Mouse (Mus musculus) brain, embryonic 14.5 days (tissue): ENCODE results near the gene Hdgfl2. TPM values are rescaled to one million over a fixed set of nuclear protein-coding genes. Genes with fewer than 3 reads are reported as not detected.

Source experiments
- DNase-seq: peaks from one replicate; pipeline ENCODE4 v3.0.0-alpha.2; 2011; ENCODE audit warnings: low read depth
- CTCF ChIP-seq: fragments of 200-500 bp; IDR thresholded peaks from 2 replicates; pipeline ENCODE4 v1.5.1; 2012; ENCODE audit warnings: inconsistent platforms, mild to moderate bottlenecking, moderate library complexity, borderline replicate concordance; ENCODE audit not compliant: insufficient read depth, insufficient read length; ENCODE audit errors: extremely low read depth
- POLR2A ChIP-seq: fragments of 200-500 bp; IDR thresholded peaks from 2 replicates; pipeline ENCODE4 v1.6.1; 2012; ENCODE audit warnings: mild to moderate bottlenecking, inconsistent platforms, borderline replicate concordance; ENCODE audit not compliant: poor library complexity, insufficient read depth, insufficient read length, severe bottlenecking; ENCODE audit errors: extremely low read depth
- polyA plus RNA-seq: library from polyadenylated mRNA; depleted of rRNA; stranded (reverse); fragments of >200 nt; gene quantifications from 2 replicates; pipeline ENCODE4 v1.2.3, GENCODE M21; 2012

The Hdgfl2 gene
- polyA plus RNA-seq, 1 experiment = 129 TPM

DNA sequence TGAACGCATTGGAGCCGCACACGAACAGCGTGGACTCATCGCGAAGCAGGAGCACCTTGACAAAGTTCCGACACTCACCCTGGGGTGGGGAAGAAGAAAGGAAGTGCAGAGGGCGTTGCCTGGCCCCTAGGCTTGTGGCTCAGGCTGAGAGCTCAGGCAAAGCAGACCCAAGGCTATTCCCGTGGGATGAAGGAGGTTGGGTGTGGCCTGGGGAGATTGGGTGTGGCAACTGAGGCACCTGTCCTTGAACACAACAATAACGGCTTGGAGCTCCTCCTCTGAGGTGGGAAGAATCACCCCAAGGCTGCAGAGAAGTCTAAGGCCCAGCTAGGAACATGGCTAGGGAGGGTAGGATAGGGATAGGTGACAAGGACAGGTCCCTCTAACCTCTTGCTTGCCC lies 51.7 kb downstream of the Hdgfl2 start:
- TF ChIP-seq POLR2A (no peak), CTCF (no peak)

GRCm38 (mm10) chr17:56131814-56132213 lies 52.4 kb downstream of the Hdgfl2 start:
- DNase-seq = peak; percentile 64
- peak; percentile 81 for TF ChIP-seq CTCF
- no peak for TF ChIP-seq POLR2A

More for the DNA sequence above, 51.7 kb downstream of the Hdgfl2 start:
- no peak for DNase-seq

GRCm38 (mm10) chr17:56132661-56133060 lies 53.2 kb downstream of the Hdgfl2 start:
- peak; percentile 47 for DNase-seq
- TF ChIP-seq POLR2A (no peak), CTCF (peak; percentile 92)

DNA sequence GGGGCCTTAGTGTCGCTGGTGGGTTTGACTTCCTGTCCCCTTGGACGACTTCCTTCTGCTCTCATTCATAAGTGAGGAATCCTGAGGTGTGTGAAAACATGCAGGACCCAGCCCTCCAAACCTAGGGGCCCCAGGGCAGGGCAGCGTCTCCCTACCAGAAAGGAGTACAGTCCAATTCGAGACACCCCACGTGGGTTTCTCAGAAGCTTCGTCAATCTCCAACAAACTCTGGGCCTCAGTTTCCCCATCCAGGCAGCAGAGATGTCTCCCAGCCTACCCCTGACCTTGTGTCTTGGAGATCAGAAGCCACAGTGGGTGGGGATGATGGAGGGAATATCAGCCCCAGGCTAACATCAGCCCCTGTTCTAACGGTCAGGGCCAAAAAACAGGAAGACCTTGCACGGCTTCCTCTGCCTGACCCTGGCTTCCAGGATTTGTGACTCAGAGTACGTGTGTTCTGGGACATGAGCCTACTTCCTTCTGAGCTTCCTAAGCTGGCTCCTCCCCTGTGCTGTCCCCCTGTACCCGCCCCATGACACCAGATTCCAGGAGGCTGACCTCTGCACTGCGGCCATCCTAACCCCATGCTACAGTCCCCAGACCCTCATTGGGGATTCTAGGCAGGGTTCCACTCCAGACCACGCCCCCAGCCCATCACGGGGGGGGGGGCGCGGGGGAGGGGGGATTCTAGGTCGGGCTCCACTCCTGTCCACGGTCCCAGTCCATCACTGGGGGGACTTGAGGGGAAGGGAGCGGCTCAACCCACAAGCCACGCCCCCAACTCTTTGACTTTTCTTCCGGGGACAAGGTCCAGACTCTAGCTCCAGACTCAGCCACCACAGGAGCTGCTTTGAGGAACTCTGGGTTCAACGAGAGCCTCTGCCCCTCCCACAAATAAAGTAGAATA lies 54.3 kb downstream of the Hdgfl2 start:
- DNase-seq = no peak

GRCm38 (mm10) chr17:56134463-56134971 lies 55.1 kb downstream of the Hdgfl2 start:
- DNase-seq = no peak
- TF ChIP-seq CTCF = peak; percentile 75
- TF ChIP-seq POLR2A = no peak

More for the DNA sequence above, 54.3 kb downstream of the Hdgfl2 start:
- TF ChIP-seq CTCF (no peak), POLR2A (no peak)

DNA sequence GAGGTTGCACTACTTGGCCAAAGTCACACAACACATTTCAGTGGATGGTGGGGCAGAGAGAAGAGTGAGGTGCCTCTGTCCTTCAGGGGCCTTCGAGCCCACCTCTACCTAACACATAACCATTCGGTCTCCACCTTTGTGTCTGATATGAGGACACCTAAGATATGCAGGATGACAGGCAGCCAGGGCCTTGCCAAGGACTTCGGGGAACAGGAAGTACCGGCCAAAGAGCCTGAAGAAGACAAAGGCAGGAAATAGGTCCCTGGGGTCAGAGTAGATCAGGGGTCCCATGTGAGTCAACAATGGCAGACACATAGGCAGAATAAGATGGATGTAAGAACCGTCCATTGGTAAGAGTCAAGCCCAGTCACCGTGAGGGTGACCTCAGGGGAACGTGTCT lies 57.1 kb downstream of the Hdgfl2 start:
- no peak for TF ChIP-seq POLR2A
- no peak for TF ChIP-seq CTCF

DNA sequence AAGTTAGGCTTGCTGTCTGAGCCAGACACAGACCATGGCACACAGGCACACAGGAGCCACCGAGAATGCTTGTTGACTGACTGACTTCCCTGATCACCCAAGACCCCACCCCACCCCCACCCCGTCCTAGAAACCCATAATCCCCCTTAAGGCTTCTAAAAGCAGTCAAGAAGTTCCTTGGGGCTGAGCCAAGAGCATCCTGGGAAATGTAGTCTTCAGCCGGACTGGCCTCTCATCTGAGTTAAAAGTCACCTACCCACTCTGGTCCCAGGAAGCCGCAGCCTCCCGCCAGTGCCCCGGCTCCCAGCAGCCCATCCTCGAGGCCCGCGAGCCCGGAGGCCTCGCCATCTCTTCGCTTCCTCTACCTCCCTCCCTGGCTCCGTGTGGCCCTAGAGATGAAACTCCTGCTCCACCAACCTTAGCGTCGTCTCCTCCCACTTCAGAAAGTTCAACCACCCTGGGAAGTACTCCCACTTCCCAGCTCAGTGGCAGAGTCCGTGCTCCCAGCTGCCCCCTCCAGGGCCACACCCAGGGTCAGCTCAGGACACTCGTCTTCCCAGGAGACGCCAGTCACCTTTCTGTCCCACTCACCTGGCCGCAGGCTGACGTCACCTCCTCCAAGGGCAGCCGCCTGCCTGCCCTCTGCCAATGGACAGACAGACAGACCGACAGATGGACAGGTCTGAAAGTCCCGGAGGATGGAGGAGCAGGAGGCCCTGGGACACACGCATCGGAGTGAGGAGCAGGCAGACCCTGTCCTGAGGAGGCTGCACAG lies 58.6 kb downstream of the Hdgfl2 start:
- TF ChIP-seq POLR2A (no peak), CTCF (no peak)
- DNase-seq = no peak

More for the DNA sequence above, 57.1 kb downstream of the Hdgfl2 start:
- DNase-seq = no peak

DNA sequence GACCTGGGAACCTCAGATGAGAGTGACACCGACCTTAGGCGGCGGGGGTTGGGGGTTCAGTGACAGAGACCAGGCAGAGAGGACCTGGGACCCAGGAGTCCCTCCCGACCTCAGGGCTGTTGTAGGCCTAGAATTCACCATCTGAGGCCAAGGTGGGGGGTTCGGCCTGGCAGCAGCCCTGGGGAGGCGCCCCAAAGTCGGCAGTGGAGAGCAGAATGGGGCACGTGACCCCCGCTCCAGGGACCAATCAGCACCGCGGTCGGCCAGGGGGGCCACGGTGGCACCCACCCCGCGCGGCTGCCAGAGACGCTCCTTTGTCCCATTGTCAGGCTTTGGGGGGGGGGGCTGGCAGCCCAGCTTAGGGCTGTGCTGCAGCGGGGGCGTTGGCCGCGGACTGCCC lies 59.9 kb downstream of the Hdgfl2 start:
- peak; percentile 44 for DNase-seq

DNA sequence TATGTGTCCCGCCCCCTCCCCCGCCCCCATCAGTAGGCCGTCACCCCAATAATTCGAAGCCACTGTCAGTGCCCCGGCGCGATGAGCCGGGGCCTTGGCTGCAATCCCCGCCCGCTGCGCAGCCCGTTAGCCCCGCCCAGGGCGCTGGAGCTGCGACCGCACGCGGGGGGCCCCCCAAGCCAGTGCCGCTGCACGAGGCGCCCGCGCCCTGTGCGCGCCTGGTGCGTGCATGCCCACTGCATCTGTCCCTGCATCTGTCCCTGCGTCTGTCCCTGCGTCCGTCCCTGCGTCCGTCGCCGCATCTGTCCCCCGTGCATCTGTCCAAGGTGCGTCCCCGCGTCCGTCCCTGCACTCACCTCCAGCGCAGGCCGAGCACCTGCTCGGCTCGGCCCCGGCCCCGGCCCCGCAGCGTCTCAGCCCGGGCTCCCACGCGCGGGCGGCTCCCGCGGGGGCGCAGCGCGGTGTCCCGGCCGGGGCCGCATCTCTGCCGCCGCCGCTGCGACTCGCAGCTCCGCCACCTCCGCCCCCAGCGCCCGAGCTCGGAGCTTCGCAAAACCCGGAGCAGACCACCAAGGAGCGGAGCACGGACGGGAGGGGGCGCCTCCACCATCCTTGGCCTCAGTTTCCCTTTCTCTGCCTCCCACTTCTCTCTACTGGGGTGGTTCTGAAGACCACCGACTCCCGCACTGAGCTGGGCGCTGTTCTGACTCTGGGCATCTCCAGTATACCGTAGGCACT lies 60.6 kb downstream of the Hdgfl2 start, which contains the start of gene Sema6b:
Gene Sema6b, minus strand, starts transcription at position 486 of the 738 bp plus-strand sequence.
- TF ChIP-seq POLR2A (peak; percentile 50; the same call in 1 of the 2 replicates), CTCF (no peak)
- DNase-seq = peak; percentile 86

More for the DNA sequence above, 59.9 kb downstream of the Hdgfl2 start:
- TF ChIP-seq CTCF = no peak
- TF ChIP-seq POLR2A = no peak
